Mouse (Mus musculus) adrenal gland (tissue): ENCODE results near the gene Tas2r137.

Source experiments
- intact Hi-C: fragments of 180-260 bp; cut with DNase I; formaldehyde crosslinking; loops from one replicate; pipeline ENCODE4 v1.15.1; 2025
- long read RNA-seq, 2 experiments: library from polyadenylated mRNA; unstranded; transcript quantifications; one replicate each; pipeline ENCODE4 v2.0.0; 2020; ENCODE audit warnings: borderline replicate concordance in 1 of 2; ENCODE audit not compliant: insufficient replicate concordance in 1 of 2

The Tas2r137 gene
- long read RNA-seq, experiment 1 = 0 reads
- long read RNA-seq, experiment 2 = 0 reads

DNA sequence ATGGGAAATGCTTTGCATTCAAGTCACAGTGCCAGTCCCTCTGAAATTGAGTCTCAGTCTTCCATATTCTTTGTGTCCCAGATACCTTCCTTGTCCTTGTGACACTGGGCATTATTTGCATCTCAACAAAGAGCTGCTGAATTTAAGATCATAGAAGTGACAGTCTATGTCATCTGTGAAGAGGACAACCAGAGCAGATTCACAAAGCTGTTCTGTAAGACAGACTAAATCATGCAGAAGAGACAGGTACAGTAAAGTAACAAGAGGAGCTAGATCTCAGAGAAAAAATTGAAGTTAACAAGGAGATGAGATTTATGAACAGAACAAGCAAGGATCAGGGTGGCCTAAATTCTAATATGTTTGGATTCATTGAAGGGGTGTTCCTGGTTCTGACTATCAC is at the start of gene Tas2r137:
Gene Tas2r137 (plus strand): TSS at position 301 of the 400 bp plus-strand sequence.
- intact Hi-C loops = no loop called here

DNA sequence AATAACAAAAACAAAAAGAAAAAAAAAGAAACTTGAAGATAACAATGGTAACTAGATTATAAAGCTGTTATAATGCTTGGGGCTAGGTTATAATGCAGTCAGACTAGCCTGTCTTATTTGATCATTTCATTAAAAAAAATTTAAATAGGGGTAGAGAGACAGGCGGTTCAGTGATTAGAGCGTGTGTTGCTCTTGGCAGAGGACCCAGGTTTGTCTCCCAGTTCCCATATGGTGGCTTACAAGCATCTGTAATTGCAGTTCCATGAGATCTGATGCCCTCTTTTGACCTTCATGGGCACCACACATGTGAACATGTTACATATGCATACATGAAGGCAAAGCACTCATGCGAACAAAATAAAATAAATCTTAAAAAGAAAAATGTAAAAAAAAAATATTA is 49.8 kb upstream of the Tas2r137 start:
- intact Hi-C loops = no loop called here

DNA sequence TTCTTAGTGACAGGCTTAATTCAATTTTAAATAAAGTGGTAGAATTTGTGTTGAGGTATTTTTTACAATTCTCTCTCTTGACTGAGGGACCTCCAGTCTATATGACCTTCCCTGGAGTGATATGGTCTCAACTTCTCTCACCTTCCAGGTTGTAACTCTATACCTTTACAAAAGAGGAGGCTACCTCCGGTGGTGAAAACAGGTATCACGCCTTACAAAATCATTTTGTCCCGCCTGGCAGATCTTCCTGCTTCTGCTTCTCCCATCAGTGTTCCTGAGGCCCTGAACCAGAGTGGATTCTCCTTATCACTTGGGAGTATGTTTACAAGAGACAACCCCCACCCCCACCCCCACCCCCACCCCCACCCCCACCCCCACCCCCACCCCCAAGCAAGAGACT is 49.3 kb upstream of the Tas2r137 start:
- intact Hi-C loops = no loop called here

DNA sequence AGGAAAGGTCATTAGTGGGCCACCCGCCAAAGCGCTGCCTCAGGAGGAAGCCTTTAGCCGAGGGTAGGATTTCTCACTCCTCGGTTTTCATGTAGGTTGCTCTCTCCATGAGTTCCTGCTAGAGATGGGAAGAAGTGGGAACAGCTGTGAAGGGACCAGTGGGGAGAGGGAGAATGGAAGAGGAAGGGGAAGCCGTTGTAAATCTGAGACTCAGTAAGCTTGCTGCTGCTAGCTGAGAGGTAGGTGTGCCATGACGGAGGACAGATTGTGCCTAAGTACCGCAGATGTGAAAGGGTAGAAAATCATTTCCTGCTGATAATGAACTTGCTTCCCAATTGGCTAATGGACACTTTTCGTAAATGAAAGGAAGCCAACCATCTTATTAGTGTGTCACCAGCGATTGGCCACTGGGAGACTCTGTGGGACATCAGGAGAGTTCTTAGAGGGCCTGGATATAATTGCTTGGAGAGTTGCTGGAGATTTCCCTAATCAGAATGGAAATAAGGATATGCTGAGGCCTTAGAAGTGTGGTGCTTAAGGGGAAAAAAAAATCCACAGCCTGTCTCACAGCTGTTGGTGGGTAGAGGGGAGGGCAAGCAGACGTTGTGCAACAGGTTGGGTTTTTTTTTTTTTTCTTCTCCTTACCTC is 47.6 kb upstream of the Tas2r137 start:
- intact Hi-C loops = no loop called here

DNA sequence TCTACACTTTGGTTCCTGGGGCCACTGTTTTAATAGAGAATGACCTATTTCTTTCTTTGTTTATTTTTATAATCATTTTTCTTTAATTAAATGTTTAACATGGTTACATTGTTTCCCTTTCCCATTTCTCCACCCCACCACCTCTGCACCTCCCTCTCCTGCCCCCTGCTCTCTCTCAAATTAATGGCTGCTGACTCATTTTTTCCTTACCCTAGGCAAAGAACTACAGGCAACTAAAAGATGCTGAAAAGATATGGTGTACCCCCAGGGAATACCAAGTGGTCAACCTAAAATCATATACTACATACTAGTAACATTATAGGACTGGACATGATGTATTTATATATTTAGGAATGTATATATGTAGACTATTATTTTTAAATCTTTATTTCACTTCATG is 42.4 kb upstream of the Tas2r137 start:
- intact Hi-C loops = no loop called here

DNA sequence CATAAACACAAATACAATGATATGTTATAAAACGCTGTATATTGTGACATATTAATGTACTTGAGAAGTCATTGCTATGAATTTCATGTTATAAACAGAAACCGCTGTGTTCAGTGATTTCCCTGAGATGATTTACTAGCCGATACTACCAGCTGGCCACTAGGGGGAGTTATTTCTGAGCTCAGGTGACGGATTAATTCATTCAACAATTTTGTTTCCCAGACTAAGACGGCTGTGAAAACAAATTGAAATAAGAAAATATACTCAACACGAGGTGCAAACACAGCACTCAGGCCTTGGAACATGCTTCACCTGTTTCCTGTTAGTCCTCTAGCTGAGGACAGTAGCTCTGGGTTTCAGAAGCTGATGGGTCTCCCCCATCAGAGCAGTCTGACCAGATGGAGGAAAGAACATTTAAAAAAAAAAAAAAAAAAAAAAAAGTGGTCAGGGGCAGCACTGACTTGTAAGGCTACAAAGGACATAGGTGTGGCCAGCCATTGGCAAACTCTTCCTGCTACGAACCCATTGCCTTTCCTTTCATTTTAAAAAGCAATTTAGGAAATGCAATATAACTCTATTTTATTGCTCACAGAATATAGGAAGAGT is 36.5 kb upstream of the Tas2r137 start:
- intact Hi-C loops = no loop called here

DNA sequence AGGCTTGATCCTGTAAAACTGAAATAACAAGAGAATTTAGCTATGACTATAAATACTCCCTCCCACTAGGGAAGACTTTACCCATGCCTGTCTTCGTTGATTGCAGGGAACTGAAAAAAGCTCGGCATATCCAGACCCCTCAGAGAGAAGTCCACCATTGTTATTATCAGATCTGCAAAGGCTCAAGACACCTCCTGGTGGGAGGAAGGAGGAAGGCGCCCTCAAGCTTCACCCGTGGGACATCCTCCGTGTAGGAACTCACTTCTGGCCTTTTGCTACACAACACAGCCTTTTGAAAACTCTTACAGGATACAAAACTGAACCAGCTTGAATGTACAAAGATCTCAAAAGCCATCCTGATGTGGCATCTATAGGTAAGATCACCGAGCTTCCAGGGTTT is 25.3 kb upstream of the Tas2r137 start:
- intact Hi-C loops = no loop called here

DNA sequence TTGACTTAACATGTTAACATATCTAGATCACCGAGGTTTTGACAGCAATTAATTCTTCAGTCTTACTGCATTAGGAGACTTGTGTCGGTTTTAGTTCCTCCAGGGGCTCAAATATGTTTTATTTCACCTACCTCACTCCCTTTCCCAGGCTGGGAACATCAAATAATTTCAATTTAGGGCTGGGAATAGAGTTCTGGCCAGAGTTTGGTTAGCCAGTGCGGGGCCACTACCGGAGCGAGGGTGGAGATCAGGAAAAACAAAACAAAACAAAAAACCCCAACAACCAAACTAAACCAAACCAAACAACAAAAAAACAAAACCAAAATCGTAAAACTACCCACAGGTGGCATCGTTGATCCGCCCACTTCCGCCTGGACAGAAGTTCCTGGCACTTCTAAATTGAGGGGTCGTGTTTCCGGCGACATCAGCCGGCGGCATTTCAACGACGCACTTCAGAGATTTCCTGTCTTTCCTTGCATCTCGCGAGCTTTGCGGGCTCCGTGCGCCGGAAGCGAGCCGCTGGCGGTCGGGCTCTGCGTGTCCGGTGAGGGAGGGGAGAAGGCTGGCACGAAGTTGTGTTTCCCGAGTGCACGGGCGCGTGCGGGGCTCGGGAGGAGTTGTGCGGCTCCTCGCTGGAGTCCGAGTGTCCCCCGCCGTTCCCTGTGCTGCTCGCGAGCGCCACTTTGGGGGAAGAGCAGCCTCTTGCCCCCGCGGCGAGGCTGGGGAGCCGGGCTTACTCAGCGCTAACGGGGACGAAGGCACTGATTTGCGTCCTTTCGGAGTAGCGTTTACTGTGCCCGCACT is 19.9 kb upstream of the Tas2r137 start, which contains the start of gene Ssbp1:
Gene Ssbp1 (plus strand): TSS at position 437 of the 804 bp plus-strand sequence.
- intact Hi-C loops = loop anchor here (2.0 to 10.0 kb wide), 5 partner anchors 34 to 374 kb away; partner anchors contain the start of genes Agk, E330009J07Rik and Tas2r138

DNA sequence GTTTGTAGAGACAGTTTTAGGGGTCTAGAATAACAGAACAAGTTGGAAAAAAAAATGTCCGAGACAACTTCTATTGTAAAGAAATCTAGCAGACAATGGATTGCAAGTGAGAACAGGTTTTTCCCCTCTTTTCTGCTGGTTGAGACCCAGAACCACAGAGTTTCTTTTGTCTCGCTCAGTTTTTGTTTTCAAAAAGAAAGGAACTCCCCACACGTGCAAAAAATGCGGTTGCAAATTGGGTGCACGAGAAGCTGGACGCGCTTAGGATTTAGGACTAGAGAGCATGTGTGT is 19.4 kb upstream of the Tas2r137 start:
- intact Hi-C loops = loop anchor here (2.0 to 10.0 kb wide), 5 partner anchors 35 to 373 kb away; partner anchors contain the start of genes Agk, E330009J07Rik and Tas2r138

DNA sequence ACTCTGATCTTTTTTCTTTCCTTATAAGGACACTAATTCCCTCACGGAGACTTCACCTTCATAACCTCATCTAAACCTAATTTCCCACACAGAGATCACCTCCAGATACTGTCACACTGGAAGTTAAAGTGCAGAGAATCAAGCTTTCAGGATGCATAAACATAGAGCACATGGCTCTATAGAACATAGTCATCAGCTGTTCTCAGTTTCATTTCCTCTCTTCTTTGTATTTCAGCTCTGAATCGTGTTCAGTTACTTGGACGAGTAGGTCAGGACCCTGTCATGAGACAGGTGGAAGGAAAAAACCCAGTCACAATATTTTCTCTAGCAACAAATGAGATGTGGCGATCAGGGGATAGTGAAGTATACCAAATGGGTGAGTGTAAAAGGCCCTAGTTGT is 14.9 kb upstream of the Tas2r137 start:
- intact Hi-C loops = loop anchor here (10.0 kb wide), 3 partner anchors 139 to 369 kb away; partner anchors contain the start of genes Agk and Tas2r138

DNA sequence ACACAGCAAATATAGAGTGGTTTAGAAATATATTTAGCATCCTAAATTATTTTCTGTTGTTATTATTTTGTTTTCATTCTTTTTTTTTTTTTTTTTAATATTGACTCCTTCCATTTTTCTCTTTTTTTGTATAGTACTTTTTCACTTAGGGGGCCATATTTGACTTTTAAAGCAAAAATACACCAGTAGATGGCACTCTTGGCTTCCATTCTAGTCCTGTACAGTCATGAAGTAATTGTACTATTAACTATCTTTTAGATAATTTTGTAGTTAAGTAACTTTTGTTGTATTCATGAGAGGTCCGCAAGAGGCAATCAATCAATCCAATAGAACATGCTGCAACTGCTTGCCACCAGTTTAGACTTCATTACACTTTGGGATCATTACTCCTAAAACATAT is 11.3 kb upstream of the Tas2r137 start:
- intact Hi-C loops = loop anchor here (10.0 kb wide), 3 partner anchors 135 to 365 kb away; partner anchors contain the start of genes Agk and Tas2r138

DNA sequence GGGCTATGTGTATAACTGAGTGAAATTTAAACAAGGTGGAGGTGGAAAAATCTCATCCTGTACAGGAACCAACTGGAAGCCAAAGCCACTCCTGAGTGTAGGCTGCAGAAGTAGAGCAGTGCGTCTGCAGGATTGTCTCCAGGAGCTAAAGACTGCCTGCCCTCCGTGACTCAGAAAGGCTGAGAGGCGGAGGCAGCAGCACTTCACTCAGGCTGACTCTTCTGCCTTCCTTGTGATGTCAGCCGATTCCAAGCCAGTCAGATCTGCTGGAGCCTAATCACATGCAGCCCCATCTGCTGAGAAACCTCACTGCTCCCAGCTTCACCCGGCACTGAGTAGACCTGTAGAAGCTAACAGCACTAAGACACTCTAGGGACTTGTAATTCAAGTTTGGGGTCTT is 8.7 kb upstream of the Tas2r137 start:
- intact Hi-C loops = no loop called here

DNA sequence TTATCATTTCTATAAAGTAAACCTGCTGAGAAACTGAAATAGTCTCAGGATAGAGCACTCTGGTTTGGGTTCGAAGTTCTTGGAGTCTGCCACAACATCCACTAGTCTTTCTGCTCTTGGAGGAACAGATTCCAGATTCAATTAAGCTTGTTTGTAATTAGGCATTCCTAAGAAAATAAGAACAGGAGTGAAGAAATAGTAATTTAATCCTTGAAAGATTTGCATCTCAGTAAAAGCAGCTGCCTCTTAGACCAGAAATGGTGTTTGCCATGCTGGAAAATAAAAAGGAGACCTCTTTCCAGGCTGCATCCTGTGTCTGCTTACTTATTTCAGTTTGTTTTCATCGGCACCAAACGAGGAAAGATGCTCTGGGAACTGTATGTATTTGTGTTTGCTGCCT is 2.2 kb downstream of the Tas2r137 start, which contains the start of gene Tas2r108:
Gene Tas2r108 (plus strand): TSS at position 301 of the 400 bp plus-strand sequence.
- intact Hi-C loops = no loop called here

DNA sequence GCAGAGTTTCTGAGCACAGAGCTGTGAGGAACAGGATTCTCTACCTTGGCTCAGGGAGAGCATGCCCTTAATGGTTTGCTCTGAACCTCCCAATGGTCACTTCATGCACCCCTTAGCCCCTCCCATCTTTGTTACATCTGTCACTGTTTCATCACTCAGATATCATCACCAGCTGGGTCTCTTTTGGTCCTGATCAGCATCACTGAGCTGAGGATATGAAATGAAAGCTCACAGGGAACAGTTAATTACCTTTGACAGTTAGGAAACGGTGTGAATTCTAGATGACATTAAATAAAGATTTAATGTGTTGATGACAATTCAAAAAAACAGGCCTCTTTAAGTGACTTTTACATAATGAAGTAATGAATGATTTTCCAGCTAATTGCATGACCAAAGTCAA is 28.4 kb downstream of the Tas2r137 start, which contains the start of gene Prss37:
Gene Prss37 (minus strand): TSS at position 101 of the 400 bp plus-strand sequence.
- intact Hi-C loops = no loop called here
